Mouse (Mus musculus) splenic B cell, adult 2 months (primary cell): ENCODE measurements around the gene 2300002M23Rik.

ENCODE experiments used
- DNase-seq: peaks from one replicate; pipeline ENCODE4 v3.0.0-alpha.2; 2011; ENCODE audit warnings: low read depth, low spot score
- H3K27me3 ChIP-seq: 2 replicates; pipeline ENCODE4 v1.6.1; 2012; ENCODE audit warnings: mild to moderate bottlenecking, low read length, moderate library complexity, mixed read lengths; ENCODE audit not compliant: control insufficient read depth, poor library complexity, insufficient read depth, severe bottlenecking
- H3K36me3 ChIP-seq: 2 replicates; pipeline ENCODE4 v1.6.1; 2012; ENCODE audit warnings: mild to moderate bottlenecking, low read length, moderate library complexity, mixed read lengths; ENCODE audit not compliant: control insufficient read depth, poor library complexity, insufficient read depth, severe bottlenecking

2300002M23Rik gene

DNA sequence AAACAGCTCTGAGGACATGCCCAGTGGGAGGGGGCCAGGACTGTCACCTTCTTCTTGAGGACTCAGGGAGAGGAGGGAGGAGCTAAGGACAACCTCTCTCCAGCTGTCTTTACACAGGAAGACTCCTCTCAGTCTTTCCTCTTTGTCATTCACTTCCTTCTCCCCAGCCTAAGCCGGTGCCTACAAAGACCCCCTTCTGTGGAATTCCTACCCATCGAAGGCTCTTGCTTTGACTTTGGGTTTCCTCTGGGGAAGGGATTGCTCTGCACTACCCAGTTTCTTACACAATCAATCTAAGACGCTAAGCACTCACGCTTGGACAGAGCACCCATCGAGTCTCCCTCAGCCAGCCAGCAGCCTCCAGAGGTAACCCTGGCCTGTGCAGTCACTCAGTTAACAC is 18.6 kb upstream of the 2300002M23Rik start:
- no peak for DNase-seq
- Histone ChIP-seq H3K36me3 (no peaks in the 10 kb centered on the region), H3K27me3 (no peaks in the 10 kb centered on the region)

DNA sequence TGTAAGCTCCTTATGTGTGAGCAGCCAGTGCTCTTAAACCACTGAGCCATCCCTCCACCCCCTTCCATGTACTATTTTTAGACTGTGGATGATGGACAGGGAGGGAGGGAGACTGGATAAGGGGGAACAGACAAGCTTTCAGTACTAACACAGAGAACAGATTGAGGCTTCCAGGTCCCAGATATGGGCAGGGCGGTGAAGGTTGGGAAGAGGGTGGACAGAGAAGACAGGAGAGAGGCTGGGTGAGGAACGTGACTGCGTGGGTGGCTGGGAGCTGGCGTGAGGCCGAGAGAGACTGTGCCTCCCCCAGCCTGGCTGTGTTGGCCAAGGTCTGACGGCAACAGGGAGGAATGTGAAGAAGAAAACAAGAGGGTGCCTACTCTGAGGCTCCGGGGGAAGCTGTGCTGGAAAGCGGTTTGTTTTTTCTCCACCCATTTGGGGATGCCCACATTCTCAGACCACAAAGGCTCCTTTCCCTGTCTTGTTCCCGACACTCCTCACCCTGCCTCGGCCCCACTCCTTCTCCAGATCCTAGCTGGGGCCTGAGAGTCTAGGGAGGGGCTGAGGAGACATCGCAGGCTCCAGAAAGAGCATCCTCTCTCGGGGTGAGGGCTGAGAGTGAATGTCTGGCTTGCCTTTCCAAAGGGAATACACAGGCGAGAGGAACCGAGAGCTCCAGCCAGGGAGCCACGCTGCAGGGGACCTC is 17.7 kb upstream of the 2300002M23Rik start:
- DNase-seq: no peak
- Histone ChIP-seq H3K36me3 (no peaks in the 10 kb centered on the region), H3K27me3 (no peaks in the 10 kb centered on the region)

DNA sequence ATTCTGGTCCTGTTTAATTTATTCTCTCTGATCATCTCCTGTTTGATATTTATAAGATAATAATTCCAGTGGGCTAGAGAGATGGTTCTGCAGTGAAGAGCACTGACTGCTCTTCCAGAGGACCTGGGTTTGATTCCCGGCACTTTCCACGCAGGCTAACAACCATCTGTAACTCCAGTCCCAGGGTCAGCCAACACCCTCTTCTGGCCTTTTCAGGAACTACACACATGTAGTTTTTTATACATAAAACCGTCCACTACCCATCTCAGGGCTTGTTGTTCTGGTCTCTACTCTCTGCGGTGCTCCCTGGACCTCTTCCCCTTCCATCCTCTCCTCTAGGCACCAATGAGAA is 17.1 kb upstream of the 2300002M23Rik start:
- no peaks in the 10 kb centered on the region for H3K27me3 ChIP-seq
- no peaks in the 10 kb centered on the region for H3K36me3 ChIP-seq
- no peak for DNase-seq

DNA sequence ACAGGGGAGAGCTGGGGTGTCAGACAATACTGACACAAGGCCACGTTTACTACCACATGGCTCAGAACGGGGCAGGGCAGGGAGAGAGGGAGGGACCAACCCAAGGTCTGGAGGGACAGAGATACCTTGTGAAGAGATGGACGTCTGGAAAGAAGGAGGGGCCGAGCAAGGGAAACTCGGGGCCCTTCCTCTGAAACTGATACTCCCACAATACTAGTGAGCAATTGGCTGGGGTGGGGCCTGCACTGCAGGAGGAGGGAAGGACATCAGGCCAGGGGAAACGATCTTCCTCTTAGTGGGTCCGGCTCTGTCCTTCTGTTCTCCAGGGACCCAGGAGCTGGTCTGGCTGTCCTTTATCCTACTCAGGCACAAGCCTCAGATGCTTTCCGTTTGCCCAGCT is 16.4 kb upstream of the 2300002M23Rik start:
- H3K36me3 ChIP-seq: no peaks in the 10 kb centered on the region
- no peak for DNase-seq

DNA sequence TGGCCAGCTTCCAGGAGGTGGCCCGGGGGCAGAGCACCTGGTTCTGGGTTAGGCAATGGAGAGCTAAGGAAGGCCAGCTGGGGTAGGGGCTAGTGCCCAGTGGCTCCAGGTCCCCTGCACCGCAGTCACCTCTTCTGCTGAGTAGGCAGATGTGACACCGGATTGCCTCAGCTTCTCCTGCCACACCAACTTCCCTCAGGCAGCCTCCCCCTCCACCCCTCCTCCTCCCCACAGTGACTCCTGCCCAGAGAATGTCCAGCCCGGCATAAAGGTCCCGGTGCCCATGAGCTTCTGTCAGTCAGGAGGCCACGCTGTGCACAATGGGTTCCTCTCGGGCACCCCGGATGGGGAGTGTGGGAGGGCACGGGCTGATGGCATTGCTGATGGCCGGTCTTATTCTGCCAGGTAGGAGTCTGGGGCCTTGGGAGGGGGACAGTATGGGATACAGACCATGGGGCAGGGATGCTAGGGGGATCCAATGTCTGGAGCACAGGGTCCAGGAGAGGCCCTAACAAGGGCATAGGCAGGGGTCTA is 15.3 kb upstream of the 2300002M23Rik start, which contains the start of gene Cdsn:
Gene Cdsn (plus strand): TSS at position 248 of the 534 bp plus-strand sequence.
- Histone ChIP-seq H3K27me3 (no peaks in the 10 kb centered on the region), H3K36me3 (no peaks in the 10 kb centered on the region)
- DNase-seq: no peak

More for the DNA sequence above, 16.4 kb upstream of the 2300002M23Rik start:
- no peaks in the 10 kb centered on the region for H3K27me3 ChIP-seq

DNA sequence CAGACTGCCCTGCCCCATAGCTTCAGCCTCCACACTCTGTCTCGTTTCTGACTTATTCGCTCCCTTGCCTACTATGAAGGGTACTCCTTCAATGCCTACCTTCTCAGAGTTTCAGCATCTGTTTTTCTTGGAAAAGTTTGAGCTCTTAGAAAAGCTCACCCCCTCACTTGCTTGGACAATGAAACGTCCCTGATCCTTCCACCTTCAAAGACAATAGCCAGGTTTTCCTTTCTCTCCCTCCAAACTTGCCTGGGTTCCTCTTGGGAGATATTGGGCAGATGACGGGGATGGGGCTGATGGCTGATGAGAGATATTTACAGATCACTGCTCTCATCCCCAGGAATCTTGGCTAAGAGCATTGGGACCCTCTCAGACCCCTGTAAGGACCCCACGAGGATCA is 12.9 kb upstream of the 2300002M23Rik start:
- DNase-seq: no peak
- no peaks in the 10 kb centered on the region for H3K36me3 ChIP-seq
- H3K27me3 ChIP-seq: no peaks in the 10 kb centered on the region

DNA sequence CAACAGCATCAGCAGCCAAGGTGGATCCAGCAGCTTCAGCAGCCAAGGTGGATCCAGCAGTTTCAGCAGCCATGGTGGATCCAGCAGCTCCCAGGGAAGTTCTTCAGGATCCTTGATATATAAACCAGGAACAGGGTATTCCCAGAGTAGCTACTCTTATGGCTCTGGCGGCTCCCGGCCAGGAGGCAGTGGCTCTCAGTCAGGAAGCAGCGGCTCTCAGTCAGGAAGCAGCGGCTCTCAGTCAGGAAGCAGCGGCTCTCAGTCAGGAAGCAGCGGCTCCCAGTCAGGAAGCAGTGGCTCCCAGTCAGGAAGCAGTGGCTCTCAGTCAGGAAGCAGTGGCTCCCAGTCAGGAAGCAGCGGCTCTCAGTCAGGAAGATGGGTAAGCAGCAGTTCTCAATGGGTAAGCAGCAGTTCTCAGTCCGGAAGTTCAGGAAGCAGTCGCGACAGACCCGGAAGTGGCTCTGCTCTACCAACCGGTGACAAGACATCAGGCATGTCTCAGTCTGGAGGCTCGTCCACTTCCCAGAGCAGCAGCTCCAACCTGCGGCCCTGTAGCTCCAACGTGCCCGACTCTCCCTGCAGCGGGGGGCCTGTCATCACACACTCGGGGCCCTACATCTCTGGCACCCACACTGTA is 12.4 kb upstream of the 2300002M23Rik start:
- Histone ChIP-seq H3K36me3 (no peaks in the 10 kb centered on the region), H3K27me3 (no peaks in the 10 kb centered on the region)
- DNase-seq: no peak

DNA sequence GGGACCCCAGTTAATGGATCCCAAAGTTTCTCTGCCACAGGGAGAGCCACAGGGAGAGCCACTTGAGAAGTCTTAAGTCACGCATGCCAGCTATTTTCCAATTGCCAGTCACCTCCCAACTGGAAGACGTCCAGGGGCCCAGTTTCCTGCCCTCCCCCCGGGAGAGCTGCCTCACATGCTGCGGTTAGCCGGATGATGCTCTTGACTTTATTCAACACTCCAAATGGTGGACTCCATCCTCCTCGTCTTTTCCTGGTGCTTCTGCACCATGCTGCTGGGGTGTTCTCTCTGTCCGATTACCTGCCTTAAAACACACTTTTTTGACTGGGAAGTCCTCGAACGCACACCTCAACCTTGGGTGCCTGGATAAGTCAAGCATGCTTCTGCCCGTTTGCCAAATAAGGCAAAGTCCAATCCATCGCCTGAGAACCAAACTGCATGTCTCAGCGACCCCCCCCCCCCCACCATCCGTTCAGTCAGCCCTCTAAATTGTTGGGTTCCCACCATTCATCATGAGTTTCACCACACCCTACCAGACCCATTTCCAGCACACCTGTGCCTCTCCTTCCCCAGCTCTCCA is 11.0 kb upstream of the 2300002M23Rik start:
- no peaks in the 10 kb centered on the region for H3K36me3 ChIP-seq
- DNase-seq: no peak
- H3K27me3 ChIP-seq: no peaks in the 10 kb centered on the region

DNA sequence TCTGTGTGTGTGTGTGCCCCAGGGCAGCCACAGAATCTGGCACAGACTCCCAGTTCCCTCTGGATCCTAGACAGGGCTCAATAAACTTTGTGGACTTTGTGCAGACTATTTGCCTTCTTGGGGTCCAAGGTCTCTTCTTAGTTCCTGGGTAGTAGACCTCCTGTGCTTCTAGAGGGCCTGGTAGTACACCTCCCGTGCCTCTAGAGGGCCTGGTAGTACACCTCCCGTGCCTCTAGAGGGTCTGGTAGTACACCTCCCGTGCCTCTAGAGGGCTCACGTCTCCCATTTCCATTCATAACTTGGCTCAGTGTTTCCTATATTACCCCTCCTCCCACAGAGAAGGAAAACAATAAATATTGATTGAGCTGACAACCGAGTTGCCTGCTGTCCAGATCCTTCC is 10.4 kb upstream of the 2300002M23Rik start:
- Histone ChIP-seq H3K27me3 (no peaks in the 10 kb centered on the region), H3K36me3 (no peaks in the 10 kb centered on the region)
- DNase-seq: peak; percentile 50

DNA sequence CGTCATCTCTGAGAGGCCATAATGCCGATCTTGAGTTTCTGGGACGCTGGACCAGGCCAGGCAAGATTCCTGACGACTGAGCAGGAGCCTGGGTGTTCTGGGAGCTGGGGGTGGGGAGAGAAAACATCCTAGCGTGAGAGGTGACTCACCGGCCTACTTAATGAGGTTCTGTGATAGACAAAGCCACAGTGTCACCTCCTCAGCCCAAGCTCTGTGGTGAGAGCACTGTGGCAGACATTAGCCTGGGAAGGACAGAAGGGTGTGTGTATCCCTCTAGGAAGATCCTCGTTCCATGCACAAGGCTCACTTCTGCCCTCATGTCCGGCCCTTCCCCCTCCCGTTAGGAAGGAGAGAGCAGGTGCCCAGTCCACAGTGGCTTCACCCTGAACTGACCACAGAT is 9.9 kb upstream of the 2300002M23Rik start:
- Histone ChIP-seq H3K36me3 (no peaks in the 10 kb centered on the region), H3K27me3 (no peaks in the 10 kb centered on the region)
- no peak for DNase-seq

DNA sequence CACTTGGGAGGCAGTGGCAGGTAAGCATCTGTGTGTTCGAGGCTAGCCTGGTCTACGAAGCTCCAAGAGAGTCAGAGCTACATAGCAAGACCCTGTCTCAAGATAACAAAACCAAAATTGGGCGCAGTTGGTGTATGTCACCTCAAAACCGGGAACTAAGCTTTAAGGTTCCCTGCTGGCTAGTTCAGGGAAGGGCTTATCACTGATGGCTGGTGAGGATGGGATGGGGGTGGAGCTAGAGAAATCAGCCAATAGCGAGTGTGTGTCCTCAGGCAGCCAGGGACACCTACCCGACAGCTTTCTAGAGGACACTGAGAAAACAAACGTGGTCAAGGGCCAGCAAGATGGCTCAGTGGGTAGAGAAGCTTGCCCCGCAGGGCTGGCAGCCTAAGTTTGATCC is 9.0 kb upstream of the 2300002M23Rik start:
- Histone ChIP-seq H3K36me3 (no peaks in the 10 kb centered on the region), H3K27me3 (no peaks in the 10 kb centered on the region)
- DNase-seq: no peak

DNA sequence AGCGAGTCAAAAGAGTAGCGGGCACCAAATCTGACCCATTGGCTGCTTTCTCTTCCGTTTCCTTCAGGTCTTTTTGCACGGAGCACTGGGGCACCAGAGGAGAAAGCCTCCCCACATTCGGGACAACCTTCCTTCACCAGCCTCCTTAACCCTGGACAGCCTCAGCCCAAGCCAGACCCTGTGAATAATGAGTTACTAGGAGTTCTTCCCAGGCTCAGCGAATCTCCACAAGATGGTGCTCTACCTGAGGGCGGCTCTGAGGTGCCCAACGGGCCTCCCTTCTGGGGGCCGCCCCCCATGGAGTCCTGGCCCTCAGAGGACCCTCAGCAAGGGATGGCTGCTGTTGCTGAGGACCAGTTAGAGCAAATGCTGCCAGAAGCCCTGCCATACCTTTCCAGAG is 517 bp downstream of the 2300002M23Rik start:
- Histone ChIP-seq H3K27me3 (no peaks in the 10 kb centered on the region), H3K36me3 (no peaks in the 10 kb centered on the region)
- no peak for DNase-seq

DNA sequence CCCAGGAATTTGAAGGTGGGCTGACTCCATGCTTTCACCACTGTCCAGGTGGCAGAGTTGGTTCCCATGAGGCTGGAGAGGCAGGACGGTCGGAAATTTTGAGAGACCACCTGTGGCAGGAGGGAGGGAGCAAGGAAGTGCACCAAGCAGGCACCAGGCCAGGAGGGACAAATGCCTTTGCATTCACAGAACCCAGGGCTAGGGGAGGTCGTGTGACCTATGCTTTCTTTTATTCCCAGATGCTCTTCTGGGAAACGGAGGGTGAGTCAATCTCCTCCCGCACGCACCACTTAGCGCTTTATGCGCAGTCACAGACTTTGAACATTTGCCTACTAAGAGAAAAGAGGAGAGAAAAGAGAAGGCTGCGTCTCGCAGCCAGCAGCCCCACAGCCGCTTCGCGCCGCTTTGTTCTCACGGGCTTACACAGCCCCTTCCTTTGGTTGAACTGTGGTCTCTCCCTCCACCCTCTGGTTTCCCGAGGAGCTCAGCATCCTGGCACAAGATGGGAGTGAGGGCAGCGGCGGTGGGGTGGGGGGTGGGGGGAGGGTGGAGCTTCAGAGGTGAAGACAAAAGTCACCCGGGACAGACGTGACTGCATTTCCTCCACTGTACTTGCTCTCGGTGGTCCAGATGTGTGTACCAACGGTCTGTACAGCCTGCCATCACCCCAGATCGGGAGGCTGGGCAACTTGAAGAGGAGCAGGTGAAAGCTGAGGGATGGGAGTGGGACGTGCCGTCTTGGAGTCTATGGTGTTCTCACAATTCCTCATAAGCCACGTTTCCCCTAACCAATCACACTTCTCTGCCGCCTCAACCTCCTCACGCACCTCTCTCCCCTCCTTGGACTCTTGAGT is 2.1 kb downstream of the 2300002M23Rik start:
- DNase-seq: no peak
- Histone ChIP-seq H3K27me3 (no peaks in the 10 kb centered on the region), H3K36me3 (no peaks in the 10 kb centered on the region)

DNA sequence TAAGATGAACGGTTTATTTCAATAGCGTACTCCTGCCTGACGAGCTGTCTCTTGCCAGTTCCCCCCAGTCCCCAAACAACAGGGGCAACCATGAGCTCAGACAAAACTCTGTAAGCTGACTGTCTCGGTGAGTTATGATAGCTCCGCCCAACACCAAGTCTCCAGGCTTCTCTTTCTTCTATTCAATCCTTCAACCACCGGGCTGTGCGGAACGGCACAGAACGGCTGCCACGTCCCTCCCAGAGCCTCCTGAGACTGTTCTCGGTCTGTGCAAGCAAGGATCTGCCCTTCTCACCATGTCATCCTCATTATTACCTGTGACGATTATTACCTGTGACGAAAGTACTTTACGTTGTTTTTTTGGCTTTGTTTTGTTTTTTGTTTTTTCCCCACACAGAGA is 3.6 kb downstream of the 2300002M23Rik start:
- DNase-seq: no peak
- Histone ChIP-seq H3K36me3 (no peaks in the 10 kb centered on the region), H3K27me3 (no peaks in the 10 kb centered on the region)
